Mouse (Mus musculus) erythroid progenitor cell, adult 5-6 weeks (primary cell): ENCODE data around the gene Ispd. TPM values are rescaled to one million over a fixed set of nuclear protein-coding genes. Genes with fewer than 3 reads are reported as not detected.

ENCODE experiments used
- ATAC-seq: replicated peaks from 2 replicates; pipeline ENCODE4 v1.8.0; 2016; ENCODE audit warnings: moderate number of reproducible peaks, mild to moderate bottlenecking, moderate TSS enrichment, inconsistent platforms; ENCODE audit not compliant: poor library complexity, low FRiP score, severe bottlenecking
- total RNA-seq, 2 experiments: library from RNA; stranded (forward) in 1 of 2; stranded (reverse) in 1 of 2; fragments of 150-400 nt in 1 of 2; fragments of 186-747, 209-891 nt in 1 of 2; gene quantifications; 2 replicates each; pipeline versions ENCODE4 v1.2.3 to v1.2.4; 2015 to 2017; ENCODE audit warnings: low replicate concordance in 2 of 2

Ispd gene
- total RNA-seq, 2 experiments from 2014 or later, result 0.42 to 2.3 TPM

DNA sequence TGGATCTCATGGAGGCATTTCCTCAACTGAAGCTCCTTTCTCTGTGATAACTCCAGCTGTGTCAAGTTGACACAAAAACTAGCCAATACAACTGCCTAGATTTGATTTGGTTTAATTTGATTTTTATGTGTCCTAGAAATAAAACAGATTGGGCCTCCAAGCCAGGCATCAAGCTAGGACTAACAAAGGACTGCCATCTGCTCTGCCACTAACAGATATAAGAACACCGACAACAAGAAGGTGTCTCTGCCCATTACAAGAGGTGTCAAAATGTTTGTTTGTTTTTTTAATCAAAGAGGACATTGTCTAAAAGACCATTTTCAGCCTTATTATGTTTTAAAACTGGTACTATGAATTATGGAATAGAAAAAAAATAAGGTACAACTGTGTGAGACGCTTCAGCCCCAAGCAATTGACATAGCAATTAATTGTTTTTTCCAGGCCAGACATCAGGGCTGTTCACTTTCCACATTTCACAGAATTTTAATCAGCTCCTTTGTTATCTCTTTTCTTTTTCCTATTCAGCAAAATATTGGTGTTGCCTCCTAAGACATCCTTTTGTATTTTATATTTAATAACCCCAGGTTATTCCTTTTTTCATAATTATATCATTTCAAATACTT, 299.7 kb downstream of the Ispd start:
- ATAC-seq, result no peak

DNA sequence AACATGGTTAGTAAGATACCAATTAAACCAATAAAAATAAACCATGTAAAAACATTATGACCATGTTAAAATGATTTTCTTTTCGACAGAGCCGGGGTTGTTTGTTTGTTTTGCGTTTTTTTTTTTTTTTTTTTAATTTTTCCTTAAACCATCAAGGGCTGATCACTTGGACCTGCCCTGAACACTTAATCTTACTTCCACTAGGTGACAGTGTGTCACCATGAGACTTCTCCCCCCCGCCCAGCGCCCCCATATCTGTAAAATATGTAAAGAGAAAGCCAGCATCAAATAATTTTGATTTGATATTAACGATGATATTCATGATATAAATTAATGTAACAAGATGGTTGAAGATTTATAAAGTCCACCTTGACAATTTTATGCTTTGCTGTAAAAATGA, 300.5 kb downstream of the Ispd start:
- ATAC-seq, result no peak

DNA sequence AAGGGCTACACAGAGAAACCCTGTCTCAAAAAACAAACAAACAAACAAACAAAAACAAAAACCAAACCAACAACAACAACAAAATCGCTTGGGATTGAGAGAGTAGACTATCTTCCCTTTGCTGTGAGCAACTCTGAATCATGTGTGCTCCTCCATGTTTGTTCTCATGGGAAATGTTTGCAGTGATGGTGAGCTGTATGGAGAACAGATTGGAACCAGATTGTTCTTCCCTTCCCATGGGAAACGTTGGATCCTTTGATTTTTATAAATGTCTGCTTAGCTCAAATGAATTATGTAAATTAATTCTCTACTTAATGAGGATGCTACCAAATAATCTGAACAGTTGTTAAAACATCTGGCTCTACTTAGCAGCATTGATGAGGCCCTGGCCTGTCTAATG, 312.8 kb downstream of the Ispd start:
- ATAC-seq, result no peak

DNA sequence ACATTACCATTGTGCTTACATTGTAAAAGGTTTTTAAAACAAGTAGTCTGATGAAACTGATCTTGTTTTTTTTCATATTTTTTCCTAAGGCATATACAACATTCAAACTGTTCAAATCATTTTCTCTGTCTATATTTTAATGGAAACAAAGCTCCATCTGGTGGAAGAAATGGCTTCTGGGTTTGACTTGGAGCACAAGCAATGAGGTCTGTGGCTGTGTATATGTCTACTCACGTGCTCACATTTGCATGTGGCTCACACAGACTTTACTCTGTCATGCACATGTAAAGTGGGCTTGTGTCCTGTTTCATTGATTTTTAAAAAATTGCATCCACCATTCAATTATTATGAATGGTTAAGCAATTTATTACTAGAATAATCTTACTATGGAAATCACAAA, 323.1 kb downstream of the Ispd start:
- no peak for ATAC-seq

DNA sequence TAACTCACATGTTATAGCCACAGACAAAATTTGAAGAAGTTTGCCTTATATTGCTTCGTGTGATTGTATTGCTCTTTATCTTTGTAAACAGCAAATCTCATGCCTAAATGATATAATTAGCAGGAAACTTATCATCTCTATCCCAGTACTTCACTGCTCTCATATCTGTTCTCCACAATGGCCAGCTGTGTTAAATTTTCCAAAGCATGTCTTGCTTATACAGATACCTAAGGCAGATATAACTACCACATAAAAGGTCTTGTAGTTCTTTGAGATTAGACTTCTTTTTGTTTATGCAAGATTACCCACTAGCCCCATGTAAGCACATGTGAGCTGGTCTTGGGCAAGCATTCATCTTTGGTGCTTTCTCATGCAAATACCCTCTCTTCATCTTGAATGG, 327.6 kb downstream of the Ispd start:
- ATAC-seq, result no peak

DNA sequence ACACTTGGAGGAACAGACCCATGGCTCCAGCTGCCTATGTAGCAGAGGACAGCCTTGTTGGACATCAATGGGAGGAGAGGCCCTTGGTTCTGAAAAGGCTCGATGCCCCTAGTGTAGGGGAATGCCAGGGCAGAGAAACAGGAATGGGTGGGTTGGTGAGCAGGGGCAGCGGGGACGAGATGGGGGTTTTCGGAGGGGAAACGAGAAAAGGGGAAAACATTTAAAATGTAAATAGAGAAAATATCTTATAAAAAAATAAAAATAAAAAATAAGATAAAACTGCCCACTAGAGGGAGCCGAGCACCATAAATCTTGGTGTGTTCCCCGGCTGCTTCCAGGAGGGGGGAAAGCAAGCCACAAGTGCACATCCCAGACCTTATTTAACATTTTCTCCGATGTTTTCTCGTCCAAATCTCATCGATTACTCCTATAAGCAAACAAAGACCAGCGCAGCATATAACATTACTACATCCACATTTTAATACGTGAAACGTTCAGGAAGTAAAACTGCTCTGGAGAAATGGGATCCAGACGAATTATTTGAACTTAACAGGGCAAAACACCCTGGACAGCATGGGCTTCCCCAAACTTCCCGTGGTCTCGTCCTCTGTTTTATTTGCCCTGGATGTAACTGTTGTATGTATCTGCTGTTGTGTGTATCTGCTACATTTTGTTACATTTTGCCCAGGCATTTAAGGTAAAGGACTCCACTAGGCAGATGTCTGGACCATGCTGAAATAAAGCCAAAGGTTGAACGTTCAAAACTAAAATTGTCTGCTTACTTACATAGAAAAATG, 332.8 kb downstream of the Ispd start:
- no peak for ATAC-seq

DNA sequence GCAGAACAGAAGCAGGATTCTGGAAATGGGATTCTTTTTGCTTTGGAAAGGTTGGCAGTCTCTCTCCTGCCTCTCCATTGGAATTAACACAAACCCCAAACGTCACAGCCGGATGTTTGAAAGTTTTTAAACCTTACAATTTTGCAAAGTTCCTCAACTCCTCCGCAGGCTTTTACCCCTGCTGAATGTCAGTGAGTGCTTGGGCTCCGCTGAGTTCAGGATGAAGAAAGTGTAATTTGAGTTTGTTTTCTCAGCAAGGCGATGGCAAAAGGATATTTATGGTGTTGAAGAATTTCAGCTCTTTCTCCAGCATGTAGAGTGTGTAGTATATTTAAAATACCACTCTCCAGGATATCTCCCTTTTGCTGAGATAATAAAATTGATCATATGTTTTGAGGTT, 336.3 kb downstream of the Ispd start:
- ATAC-seq, result no peak

DNA sequence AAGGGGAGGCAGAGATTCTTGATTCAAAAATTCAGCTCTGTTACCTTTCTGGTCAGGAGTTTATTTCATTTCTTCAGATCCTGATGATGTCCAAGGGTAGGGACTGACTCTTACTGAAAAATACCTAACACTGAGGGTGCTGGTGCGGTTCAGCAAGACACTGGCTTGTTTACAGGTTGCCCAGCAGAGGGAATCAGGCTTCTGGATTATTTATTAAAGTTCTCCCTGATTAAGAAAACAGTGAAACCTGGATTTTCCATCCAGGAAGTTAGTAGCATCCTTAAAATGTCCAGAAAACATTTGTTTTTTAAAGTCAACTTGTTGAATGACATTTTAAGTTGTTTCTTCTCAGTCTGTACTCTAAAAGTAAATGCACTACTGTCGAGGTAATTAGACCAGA, 337.2 kb downstream of the Ispd start:
- ATAC-seq, result no peak

DNA sequence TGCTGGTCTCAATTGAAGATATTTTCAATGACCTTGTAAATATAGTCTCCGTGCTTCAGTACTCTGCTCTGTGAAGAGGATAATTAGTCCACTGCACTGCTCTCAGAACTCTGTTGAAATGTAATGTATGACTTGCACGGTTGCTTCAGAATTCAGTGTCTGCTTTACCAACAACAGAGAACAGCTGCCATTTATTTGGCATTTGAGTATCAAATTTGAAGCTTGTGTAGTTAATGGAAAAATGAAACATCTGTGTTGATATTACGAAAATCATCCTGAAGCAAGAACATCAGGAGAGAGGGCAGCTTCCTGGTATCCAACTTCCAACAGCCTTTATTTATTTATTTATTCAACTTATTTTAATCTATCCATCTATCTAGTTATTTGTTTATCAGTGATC, 337.8 kb downstream of the Ispd start:
- ATAC-seq, result no peak

DNA sequence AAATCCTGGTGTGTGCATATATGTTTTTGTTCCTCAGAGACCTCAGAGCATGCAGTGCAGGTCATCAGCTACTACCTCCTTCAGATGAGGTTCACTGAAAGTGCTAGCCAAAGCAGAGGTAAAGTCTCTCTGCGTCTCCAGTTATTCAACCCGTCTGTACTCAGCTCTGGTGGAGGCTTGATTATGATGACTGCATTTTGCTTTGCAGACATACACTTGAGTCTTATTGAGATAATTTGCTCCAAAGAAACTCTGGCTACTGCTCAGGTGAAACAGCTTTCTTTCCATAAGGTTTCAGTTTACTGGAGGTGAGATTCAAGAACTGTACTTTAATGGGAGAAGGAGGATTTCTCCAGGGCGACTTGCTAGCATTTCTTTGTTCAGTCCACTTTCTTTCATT, 339.5 kb downstream of the Ispd start:
- ATAC-seq, result no peak

DNA sequence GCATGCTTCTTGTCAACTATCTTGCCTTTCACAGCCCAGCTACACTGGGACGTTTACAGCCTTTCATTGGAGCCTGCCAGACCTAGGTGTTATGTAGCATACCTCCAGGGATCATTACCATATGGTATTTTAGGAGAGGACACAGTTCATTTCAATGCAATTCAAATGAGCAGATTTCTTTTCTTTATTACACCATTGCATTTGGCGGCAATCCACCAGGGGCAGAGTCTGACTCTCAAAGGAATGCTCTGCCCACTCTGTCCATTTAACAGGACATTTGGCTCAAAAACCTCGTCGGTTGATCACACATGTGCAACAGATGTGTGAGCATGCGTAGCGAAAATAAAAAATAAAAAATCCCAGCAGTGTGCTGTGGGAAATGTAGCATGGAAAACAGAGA, 340.0 kb downstream of the Ispd start:
- ATAC-seq, result no peak

DNA sequence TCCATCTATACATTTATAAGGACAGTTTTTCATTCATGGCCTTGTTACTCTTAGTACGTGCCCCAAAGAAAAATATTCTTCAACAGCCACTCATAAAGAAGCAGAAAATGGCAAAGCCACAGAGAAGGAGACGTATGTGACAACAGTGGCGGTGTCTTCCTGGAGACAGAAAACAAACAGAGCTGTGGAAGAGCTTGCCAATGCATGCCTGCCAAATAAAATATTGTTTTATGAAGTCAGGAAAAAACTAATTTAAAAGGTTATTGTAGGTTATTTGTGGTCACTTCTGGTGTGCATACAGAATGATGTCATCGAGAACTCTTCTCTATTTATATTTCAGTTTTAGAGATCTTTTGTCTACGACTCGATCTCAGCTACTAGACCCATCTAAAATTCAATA, 341.5 kb downstream of the Ispd start:
- ATAC-seq, result no peak

DNA sequence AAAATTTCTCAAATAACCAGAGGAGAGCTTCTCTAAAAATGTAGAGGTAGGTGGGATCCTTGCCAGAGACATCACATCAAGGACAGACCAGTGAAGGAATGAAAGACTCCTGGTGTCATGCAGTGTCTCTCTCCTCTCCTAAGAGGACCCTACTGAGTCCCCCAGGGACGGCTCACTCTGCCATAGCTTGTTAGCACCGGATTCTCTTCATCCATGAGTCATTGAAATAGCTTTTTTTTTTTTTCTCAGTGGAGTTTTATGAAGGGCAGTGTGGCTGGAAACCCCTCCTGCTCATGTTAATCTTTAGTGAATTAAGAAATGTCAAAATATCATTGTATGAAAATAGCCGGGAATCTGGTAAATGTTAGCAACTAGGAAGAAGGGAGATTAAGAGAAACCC, 342.1 kb downstream of the Ispd start:
- ATAC-seq, result no peak

DNA sequence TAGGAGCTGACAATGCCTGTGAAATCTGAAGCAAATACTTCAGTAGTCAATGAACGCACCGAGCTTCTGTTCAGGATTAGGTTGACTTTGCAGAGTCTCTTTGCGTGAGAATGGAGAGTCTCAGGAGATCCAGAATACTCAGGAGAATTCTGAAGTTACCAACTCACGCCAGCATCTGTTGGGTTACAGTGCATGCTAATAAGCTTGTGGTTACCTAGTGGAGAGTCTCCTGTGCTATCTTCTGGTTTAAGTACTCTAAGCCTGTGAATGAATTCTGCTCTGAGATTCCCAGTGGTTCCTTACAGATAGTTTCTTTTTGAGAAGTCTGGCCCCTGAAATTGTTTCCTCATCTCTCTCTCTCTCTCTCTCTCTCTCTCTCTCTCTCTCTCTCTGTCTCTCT, 343.0 kb downstream of the Ispd start:
- no peak for ATAC-seq

DNA sequence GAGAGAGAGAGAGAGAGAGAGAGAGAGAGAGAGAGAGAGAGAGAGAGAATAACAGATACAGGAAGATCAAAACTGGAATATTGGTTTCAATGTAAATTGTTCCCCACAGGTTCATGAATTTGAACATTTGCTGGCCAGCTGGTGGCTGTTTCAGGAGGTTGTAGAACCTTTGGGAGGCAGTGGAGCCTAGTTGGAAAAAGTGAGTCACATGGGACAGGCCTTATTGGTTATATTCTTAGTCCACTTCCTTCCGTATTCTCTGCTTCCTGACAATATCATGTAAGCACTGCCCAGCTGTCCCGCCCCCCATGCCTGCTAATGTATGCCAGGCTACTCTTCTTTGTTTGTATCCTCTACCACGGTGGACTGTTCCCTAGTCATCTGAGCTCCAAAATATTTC, 344.0 kb downstream of the Ispd start:
- no peak for ATAC-seq

DNA sequence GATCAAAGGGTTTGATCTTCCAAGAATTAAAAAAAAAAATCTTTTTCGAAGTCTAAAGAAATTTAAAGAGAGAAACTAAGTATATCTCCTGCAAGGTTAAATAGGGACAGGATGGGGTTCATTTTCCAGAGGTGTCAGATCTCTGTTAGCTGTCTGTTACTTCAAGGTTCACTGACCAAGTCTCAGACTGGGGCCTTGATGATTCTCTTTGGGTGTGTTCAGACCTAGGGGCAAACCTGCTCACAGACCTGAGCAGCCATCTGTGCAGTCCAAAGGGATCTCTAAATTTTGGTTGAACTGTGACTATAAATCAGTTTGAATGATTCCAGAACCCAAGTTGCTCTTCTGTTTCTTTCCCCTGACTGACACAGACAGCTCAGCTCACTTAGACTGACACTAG, 344.8 kb downstream of the Ispd start:
- no peak for ATAC-seq

DNA sequence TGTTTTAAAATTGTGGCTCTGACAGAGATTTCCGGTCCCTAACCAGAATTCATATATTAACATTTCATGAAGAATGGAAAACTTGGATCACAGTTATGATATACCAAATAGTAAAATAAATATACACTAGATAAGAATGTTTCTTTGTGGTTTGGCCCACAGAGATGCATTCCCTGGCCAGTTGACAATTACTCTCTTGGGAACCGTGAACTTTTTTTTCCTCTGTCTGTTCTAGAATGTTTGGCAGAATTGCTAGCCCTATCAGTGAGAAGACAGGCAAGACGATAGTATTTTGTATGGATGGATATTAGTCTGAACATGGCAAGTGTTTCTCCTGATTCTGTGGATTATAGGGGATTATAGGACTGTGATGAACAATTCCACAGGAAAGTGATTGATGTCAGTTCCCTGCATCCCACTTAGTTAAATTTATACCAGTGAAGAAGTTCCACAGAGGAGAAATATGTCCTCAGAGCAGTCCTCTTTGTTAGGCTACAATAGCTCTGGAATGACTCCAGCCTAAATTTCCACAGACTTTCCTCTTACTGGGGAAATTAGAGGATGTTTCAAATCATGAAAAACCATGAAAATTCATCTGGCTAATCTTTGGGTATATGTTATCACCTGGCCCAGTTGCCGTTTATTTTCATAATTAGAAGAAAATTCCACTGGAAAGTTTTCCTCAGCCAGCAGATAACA, 352.6 kb downstream of the Ispd start:
- ATAC-seq, result no peak
